Comparison of ENCODE assay signal across 18 mouse cellular contexts in genomic region chr5:9358076-9358475, GRCm38 (mm10).
DNase-seq lines count a peak whose midpoint lies in the region; ATAC-seq lines count a peak whose summit lies in the region.
"Had no signal": no experiment of that assay in that cellular context is flagged by ENCODE, and none has a peak within 500 bp of the region (broad histone marks: within the 10 kb centered on the region; RNA-seq: fewer than 3 reads in every experiment).

No protein-coding gene starts in this region.

- no peak overlapping the region for H3K4me3 ChIP-seq in hindbrain, embryonic 16.5 days (ENCODE audit: low read length)
- no peak overlapping the region for H3K4me3 ChIP-seq in neural tube, embryonic 12.5 days
- H3K4me3 ChIP-seq: embryonic facial prominence, embryonic 15.5 days; heart, embryonic 15.5 days; liver, embryonic 12.5 days; stomach, embryonic 15.5 days had no signal

- 16% methylated on average over 2 of the region's 2 CpGs for WGBS in hindbrain, embryonic 16.5 days
- whole genome bisulfite sequencing in neural tube, embryonic 12.5 days = 38% methylated on average over 2 of the region's 2 CpGs

- peaks cover 7% of the 10 kb centered on the region for H3K4me1 ChIP-seq in hindbrain, embryonic 16.5 days (ENCODE audit: control insufficient read depth, insufficient read depth, low read depth, low read length)
- H3K4me1 ChIP-seq in neural tube, embryonic 12.5 days = peaks cover 8% of the 10 kb centered on the region
- H3K4me1 ChIP-seq: embryonic facial prominence, embryonic 15.5 days; heart, embryonic 15.5 days; liver, embryonic 12.5 days; stomach, embryonic 15.5 days had no signal

- intact Hi-C loops in heart, postnatal 10 days (cut with DNase I) = no loop called here

- H3K9ac ChIP-seq in hindbrain, embryonic 16.5 days (ENCODE audit: low read depth, low read length) = no peak overlapping the region
- no peak overlapping the region for H3K9ac ChIP-seq in neural tube, embryonic 12.5 days
- H3K9ac ChIP-seq: embryonic facial prominence, embryonic 15.5 days; heart, embryonic 15.5 days; liver, embryonic 12.5 days; stomach, embryonic 15.5 days had no signal

- H3K4me2 ChIP-seq in hindbrain, embryonic 16.5 days (ENCODE audit: low read length) = no peak overlapping the region
- H3K4me2 ChIP-seq in neural tube, embryonic 12.5 days (replicated peaks) = no peak overlapping the region
- H3K4me2 ChIP-seq: embryonic facial prominence, embryonic 15.5 days; heart, embryonic 15.5 days; liver, embryonic 12.5 days; stomach, embryonic 15.5 days had no signal

- no peaks in the 10 kb centered on the region for H3K9me3 ChIP-seq in hindbrain, embryonic 16.5 days (ENCODE audit: control insufficient read depth, low read length)
- H3K9me3 ChIP-seq in neural tube, embryonic 12.5 days = no peaks in the 10 kb centered on the region
- H3K9me3 ChIP-seq: embryonic facial prominence, embryonic 15.5 days; heart, embryonic 15.5 days; liver, embryonic 12.5 days; stomach, embryonic 15.5 days had no signal

- H3K36me3 ChIP-seq in hindbrain, embryonic 16.5 days (ENCODE audit: control insufficient read depth, insufficient read depth, low read length) = no peaks in the 10 kb centered on the region
- H3K36me3 ChIP-seq in neural tube, embryonic 12.5 days = no peaks in the 10 kb centered on the region
- H3K36me3 ChIP-seq: embryonic facial prominence, embryonic 15.5 days; heart, embryonic 15.5 days; liver, embryonic 12.5 days; stomach, embryonic 15.5 days had no signal

- no peaks in the 10 kb centered on the region for H3K27me3 ChIP-seq in hindbrain, embryonic 16.5 days (replicated peaks; ENCODE audit: control insufficient read depth, insufficient read depth, low read length)
- H3K27me3 ChIP-seq in neural tube, embryonic 12.5 days (replicated peaks) = no peaks in the 10 kb centered on the region
- H3K27me3 ChIP-seq: embryonic facial prominence, embryonic 15.5 days; heart, embryonic 15.5 days; liver, embryonic 12.5 days; Patski; stomach, embryonic 15.5 days had no signal

- DNase-seq in adrenal gland, adult 8-10 months = peak; percentile 4
- DNase-seq in adrenal gland, postnatal 4 days (ENCODE audit: low spot score in 2 of 2) = no peak
- DNase-seq in brain, adult 2 months (ENCODE audit: low read depth, low spot score) = peak; percentile 27
- no peak for DNase-seq in kidney, postnatal 4 days
- DNase-seq in heart, postnatal 10 days = no peak
- DNase-seq in right cerebral cortex, postnatal 25 days = no peak
- DNase-seq: cerebellum, adult 11 months; cerebellum, postnatal 36 days; kidney, postnatal 25 days; thymus, postnatal 14 days had no signal

- peak; percentile 67 for ATAC-seq in hindbrain, embryonic 16.5 days
- ATAC-seq in neural tube, embryonic 12.5 days (ENCODE audit: low FRiP score, low read depth) = peak; percentile 63
- ATAC-seq: intestine, postnatal 0 days; liver, embryonic 12.5 days; Patski had no signal

- no peak overlapping the region; the same call in 1 of the 2 replicates for H3K27ac ChIP-seq in hindbrain, embryonic 16.5 days (ENCODE audit: low read depth, low read length)
- H3K27ac ChIP-seq in neural tube, embryonic 12.5 days = no peak overlapping the region
- H3K27ac ChIP-seq: embryonic facial prominence, embryonic 15.5 days; heart, embryonic 15.5 days; liver, embryonic 12.5 days; stomach, embryonic 15.5 days had no signal

Comparison
In these comparisons a context has a peak if more than half of its experiments do, and no peak if none do; other contexts are left out.
1. DNase-seq: peak in adrenal gland, adult 8-10 months (single experiment) and brain, adult 2 months (single experiment); none in adrenal gland, postnatal 4 days (0 of 2), kidney, postnatal 4 days (0 of 2), heart, postnatal 10 days (0 of 2) and right cerebral cortex, postnatal 25 days (single experiment).